Mouse (Mus musculus): Measurements from ENCODE around the gene Cflar. TPM values are rescaled to one million over a fixed set of nuclear protein-coding genes. Genes with fewer than 3 reads are reported as not detected.
A peak's percentile ranks its signal among the peaks of the same experiment; 100 is the strongest.

Cflar gene
- polyA plus RNA-seq, 1 experiment from 2014 or later, result 41.2 TPM

GRCm38 (mm10) chr1:58713893-58714231, 2.6 kb downstream of the Cflar start:
- ATAC-seq (ENCODE audit: insufficient number of reproducible peaks, low FRiP score, low TSS enrichment, low read depth), result no peak
- H3K4me2 ChIP-seq, result peak overlapping the region; percentile 45
- 23% methylated on average over 4 of the region's 4 CpGs for WGBS
- H3K9ac ChIP-seq, result peak overlapping the region; percentile 63
- H3K27ac ChIP-seq, result peak overlapping the region; percentile 97
- H3K4me3 ChIP-seq, result peak overlapping the region; percentile 64
- no peaks in the 10 kb centered on the region for H3K9me3 ChIP-seq
- H3K4me1 ChIP-seq, result peaks cover 28% of the 10 kb centered on the region
- peaks cover 23% of the 10 kb centered on the region; the same call in 1 of the 2 replicates for H3K36me3 ChIP-seq
- no peaks in the 10 kb centered on the region for H3K27me3 ChIP-seq

DNA sequence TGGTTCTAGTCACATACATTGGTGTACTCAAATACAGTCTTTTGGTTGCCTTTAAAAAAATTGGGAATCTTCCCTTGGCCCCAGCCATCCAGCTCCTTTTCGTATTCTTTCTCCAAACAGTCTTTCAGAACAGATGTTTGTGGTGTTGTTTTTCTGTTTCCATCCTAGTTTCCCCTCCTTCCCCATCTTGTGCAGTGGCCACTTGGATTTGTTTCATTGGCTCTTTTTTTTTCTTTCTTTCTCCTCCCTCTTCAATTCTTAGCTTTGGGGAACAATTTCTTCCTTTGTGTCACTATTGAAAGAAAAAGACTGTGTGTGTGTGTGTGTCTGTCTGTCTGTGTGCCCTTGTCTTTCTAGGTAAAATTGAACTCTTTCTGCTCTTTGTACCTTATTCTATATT, 3.1 kb downstream of the Cflar start:
- peak overlapping the region; percentile 45 for H3K4me2 ChIP-seq
- 29% methylated on average over 1 of the region's 1 CpGs for WGBS
- H3K36me3 ChIP-seq, result peaks cover 25% of the 10 kb centered on the region; the same call in 1 of the 2 replicates
- H3K27me3 ChIP-seq, result no peaks in the 10 kb centered on the region
- H3K4me3 ChIP-seq, result peak overlapping the region; percentile 64
- H3K9me3 ChIP-seq, result no peaks in the 10 kb centered on the region
- H3K9ac ChIP-seq, result peak overlapping the region; percentile 63; the same call in 1 of the 2 replicates
- no peak for ATAC-seq (ENCODE audit: insufficient number of reproducible peaks, low FRiP score, low TSS enrichment, low read depth)
- H3K27ac ChIP-seq, result peak overlapping the region; percentile 97
- peaks cover 28% of the 10 kb centered on the region for H3K4me1 ChIP-seq

DNA sequence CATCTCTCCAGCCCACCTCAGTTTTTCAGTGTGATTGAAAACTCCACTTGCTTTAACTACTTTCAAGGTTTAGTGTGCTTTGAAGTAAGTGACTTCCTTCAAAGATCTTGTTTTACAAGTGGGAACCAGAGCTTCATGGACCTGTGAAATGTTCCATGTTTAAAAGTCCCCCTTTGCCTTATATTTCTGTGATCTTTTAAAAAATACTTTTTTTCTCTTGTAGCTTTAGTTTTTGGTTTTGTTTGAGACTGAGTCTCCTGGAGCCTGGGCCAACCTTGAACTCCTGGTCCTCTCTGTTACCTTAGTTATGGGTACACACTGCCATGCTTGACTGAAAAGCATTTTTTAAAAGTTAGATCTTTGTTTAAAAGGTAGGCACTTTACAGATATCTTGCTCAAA, 4.2 kb downstream of the Cflar start:
- ATAC-seq (ENCODE audit: insufficient number of reproducible peaks, low FRiP score, low TSS enrichment, low read depth), result no peak
- H3K36me3 ChIP-seq, result peaks cover 34% of the 10 kb centered on the region; the same call in 1 of the 2 replicates
- H3K27me3 ChIP-seq, result no peaks in the 10 kb centered on the region
- peak overlapping the region; percentile 59 for H3K27ac ChIP-seq
- H3K9me3 ChIP-seq, result no peaks in the 10 kb centered on the region
- 0 out of 2 replicates have a peak overlapping the region, but pooled peaks have one; percentile 12 for H3K4me2 ChIP-seq
- H3K9ac ChIP-seq, result no peak overlapping the region
- H3K4me1 ChIP-seq, result peaks cover 32% of the 10 kb centered on the region
- no peak overlapping the region for H3K4me3 ChIP-seq

DNA sequence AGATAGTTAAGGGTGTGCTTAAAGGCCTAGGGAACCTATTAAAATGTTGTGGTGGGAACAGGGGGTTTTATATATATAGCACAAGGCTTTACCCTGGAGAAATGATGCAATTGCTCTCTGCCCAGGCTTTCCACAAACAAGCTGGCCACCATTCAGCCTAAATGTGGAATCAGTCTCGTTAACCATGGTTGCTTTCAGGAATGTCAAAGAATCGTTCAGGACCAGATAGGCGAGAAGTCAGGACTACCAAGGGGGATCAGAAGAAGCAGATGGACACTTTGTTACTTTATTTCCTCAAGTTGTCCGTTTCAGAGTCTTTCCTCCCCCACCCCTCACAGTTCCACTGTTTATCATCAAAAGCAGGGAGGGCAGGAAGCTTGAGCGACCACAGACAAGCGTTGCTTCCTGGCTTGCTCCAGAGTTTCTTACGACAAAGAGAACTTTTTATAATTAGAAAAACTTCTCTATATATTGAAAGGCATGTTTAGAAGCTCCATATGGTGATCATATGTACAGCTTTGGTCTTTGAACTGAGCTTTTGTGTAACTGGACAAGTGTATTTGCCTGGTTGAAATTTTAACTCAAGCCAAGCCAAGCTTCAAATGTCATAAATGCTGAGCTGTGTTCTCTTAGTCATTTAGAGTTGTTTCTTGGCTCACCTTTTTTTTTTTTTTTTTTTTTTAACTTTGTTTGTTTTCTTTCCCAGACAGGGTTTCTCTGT, 5.0 kb downstream of the Cflar start:
- H3K4me1 ChIP-seq, result peaks cover 28% of the 10 kb centered on the region
- no peak overlapping the region for H3K9ac ChIP-seq
- H3K9me3 ChIP-seq, result no peaks in the 10 kb centered on the region
- 0 out of 2 replicates have a peak overlapping the region, but pooled peaks have one; percentile 17 for H3K4me2 ChIP-seq
- peak overlapping the region; percentile 59 for H3K27ac ChIP-seq
- H3K4me3 ChIP-seq, result no peak overlapping the region
- 33% methylated on average over 7 of the region's 7 CpGs for WGBS
- ATAC-seq (ENCODE audit: insufficient number of reproducible peaks, low FRiP score, low TSS enrichment, low read depth), result no peak
- H3K36me3 ChIP-seq, result peaks cover 34% of the 10 kb centered on the region; the same call in 1 of the 2 replicates
- no peaks in the 10 kb centered on the region for H3K27me3 ChIP-seq

- H3K4me1 ChIP-seq, result peaks cover 28% of the 10 kb centered on the region
- H3K27me3 ChIP-seq, result no peaks in the 10 kb centered on the region
- no peak overlapping the region for H3K4me2 ChIP-seq
- 89% methylated on average over 4 of the region's 4 CpGs for WGBS
- no peak for ATAC-seq (ENCODE audit: insufficient number of reproducible peaks, low FRiP score, low TSS enrichment, low read depth)
- no peak overlapping the region for H3K9ac ChIP-seq
- no peak overlapping the region for H3K27ac ChIP-seq
- no peaks in the 10 kb centered on the region for H3K9me3 ChIP-seq
- H3K36me3 ChIP-seq, result peaks cover 34% of the 10 kb centered on the region; the same call in 1 of the 2 replicates
- no peak overlapping the region for H3K4me3 ChIP-seq
These were observed 5.5 kb downstream of the Cflar start for GRCm38 (mm10) chr1:58716883-58717220.

GRCm38 (mm10) chr1:58717589-58718270, 6.4 kb downstream of the Cflar start:
- Histone ChIP-seq H3K4me3 (no peak overlapping the region), H3K4me2 (no peak overlapping the region), H3K27me3 (no peaks in the 10 kb centered on the region), H3K36me3 (peaks cover 36% of the 10 kb centered on the region; the same call in 1 of the 2 replicates), H3K9me3 (no peaks in the 10 kb centered on the region), H3K4me1 (peaks cover 28% of the 10 kb centered on the region), H3K27ac (no peak overlapping the region), H3K9ac (no peak overlapping the region)
- 86% methylated on average over 8 of the region's 8 CpGs for WGBS
- ATAC-seq (ENCODE audit: insufficient number of reproducible peaks, low FRiP score, low TSS enrichment, low read depth), result no peak

- no peaks in the 10 kb centered on the region for H3K27me3 ChIP-seq
- peaks cover 28% of the 10 kb centered on the region for H3K4me1 ChIP-seq
- no peaks in the 10 kb centered on the region for H3K9me3 ChIP-seq
- H3K9ac ChIP-seq, result no peak overlapping the region
- H3K27ac ChIP-seq, result no peak overlapping the region
- 84% methylated on average over 7 of the region's 7 CpGs for WGBS
- no peak overlapping the region for H3K4me3 ChIP-seq
- H3K36me3 ChIP-seq, result peaks cover 37% of the 10 kb centered on the region; the same call in 1 of the 2 replicates
- no peak for ATAC-seq (ENCODE audit: insufficient number of reproducible peaks, low FRiP score, low TSS enrichment, low read depth)
- H3K4me2 ChIP-seq, result no peak overlapping the region
These were observed 8.1 kb downstream of the Cflar start for GRCm38 (mm10) chr1:58719356-58719945.

- Histone ChIP-seq H3K4me3 (no peak overlapping the region), H3K27ac (no peak overlapping the region), H3K4me2 (no peak overlapping the region), H3K4me1 (peaks cover 21% of the 10 kb centered on the region), H3K9me3 (no peaks in the 10 kb centered on the region), H3K27me3 (no peaks in the 10 kb centered on the region), H3K36me3 (peaks cover 34% of the 10 kb centered on the region; the same call in 1 of the 2 replicates), H3K9ac (no peak overlapping the region)
- 82% methylated on average over 8 of the region's 8 CpGs for WGBS
- ATAC-seq (ENCODE audit: insufficient number of reproducible peaks, low FRiP score, low TSS enrichment, low read depth), result no peak
These were observed 8.8 kb downstream of the Cflar start for GRCm38 (mm10) chr1:58720090-58720489.

DNA sequence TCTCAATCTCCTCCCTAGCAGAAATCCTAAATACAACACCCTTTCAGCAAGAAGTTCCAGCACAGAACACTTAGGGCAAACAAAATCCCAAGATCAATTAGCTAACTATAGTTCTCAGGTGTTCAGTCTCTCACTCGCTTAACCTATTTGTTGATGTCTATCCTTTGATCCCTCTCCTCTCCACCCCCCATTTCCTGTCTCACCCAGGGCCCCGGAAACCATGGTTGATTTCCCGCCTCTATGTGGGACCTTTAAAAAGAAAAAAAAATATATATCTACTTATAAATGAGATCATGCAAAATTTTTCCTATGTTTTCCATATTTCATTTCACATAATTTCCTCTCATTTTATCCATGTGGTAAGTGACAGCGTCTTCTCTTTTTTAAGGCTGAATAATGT, 9.7 kb downstream of the Cflar start:
- no peak for ATAC-seq (ENCODE audit: insufficient number of reproducible peaks, low FRiP score, low TSS enrichment, low read depth)
- no peak overlapping the region for H3K9ac ChIP-seq
- H3K9me3 ChIP-seq, result no peaks in the 10 kb centered on the region
- no peak overlapping the region for H3K4me3 ChIP-seq
- no peak overlapping the region for H3K27ac ChIP-seq
- H3K36me3 ChIP-seq, result peaks cover 31% of the 10 kb centered on the region; the same call in 1 of the 2 replicates
- WGBS, result 75% methylated on average over 4 of the region's 4 CpGs
- peaks cover 16% of the 10 kb centered on the region for H3K4me1 ChIP-seq
- no peak overlapping the region for H3K4me2 ChIP-seq
- H3K27me3 ChIP-seq, result no peaks in the 10 kb centered on the region

DNA sequence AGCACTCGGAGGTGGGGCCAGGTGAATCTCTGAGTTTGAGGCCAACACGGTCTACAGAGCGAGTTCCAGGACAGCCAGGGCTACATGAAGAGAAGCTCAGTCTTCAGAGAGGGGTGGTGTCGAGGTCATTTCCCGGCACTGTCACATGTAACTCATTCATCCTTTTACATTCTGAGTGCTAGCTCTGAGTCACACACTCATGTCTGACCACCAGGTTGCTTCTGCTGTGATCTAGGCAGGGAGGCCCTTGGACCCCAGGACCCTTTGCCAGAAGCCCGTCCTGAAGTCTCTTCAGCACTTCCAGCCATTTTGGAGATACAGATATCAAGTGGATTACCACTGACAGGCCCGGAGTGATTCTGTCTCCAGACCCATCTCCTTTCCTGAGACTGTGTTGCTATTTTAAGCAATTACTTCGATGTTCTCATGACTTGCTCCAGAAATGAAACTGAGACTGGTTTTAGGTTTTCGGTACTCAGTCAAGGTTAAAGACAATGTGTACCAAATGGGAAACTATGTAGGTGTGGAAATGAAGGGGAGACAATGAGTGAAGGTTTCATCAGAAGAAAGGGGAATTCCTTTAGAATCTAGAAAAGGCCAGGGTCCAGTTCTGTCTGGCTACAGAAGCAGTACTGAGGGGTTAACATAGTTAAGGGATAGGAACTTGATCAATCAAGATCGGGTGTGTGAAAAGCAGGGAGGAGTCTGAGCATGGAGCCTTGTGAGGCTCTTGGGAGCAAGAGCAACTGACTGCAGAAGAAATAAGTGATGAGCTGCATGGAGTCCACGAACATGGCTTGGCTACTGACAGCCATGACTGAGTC, 11.0 kb downstream of the Cflar start:
- Histone ChIP-seq H3K4me1 (peaks cover 13% of the 10 kb centered on the region), H3K27ac (no peak overlapping the region), H3K9ac (no peak overlapping the region), H3K4me2 (no peak overlapping the region), H3K27me3 (no peaks in the 10 kb centered on the region), H3K36me3 (peaks cover 29% of the 10 kb centered on the region), H3K4me3 (no peak overlapping the region), H3K9me3 (no peaks in the 10 kb centered on the region)
- WGBS, result 83% methylated on average over 11 of the region's 11 CpGs
- no peak for ATAC-seq (ENCODE audit: insufficient number of reproducible peaks, low FRiP score, low TSS enrichment, low read depth)

DNA sequence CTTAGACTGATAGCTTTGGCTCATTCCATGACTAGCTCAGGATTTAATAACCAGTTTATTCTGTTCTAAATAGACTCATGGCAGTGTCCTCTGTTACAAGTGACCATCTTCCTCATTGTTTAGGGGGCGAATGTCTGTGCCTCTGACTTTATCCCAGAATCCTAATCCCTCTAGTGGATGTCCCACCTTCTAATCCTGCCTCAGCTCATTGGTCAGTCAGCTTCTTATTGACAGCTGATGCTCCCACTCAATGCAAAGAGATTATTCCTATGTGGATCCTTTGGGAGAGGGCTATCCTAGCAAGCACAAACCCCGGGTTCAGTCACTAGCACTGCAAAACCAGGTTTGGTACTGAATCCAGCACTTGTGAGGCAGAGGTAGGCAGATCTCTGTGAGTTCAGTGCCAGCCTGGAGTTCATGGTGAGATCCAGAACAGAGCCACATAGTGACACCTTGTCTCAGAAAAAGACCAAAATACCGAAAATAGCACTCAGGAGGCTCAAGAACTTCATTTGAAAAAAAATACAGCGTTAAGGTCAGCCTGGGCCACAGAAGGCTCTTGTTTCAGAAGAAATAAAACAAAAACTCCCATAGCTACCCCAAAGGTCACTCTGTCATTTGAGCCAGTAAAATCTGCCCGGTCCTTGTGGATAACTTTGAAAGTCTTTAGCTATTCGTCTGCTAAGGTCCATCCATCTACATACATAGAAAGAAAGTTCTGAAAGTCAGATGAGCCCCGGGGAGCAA, 11.9 kb downstream of the Cflar start:
- Histone ChIP-seq H3K9me3 (no peaks in the 10 kb centered on the region), H3K4me2 (no peak overlapping the region), H3K4me3 (no peak overlapping the region), H3K9ac (no peak overlapping the region), H3K27ac (no peak overlapping the region), H3K36me3 (peaks cover 32% of the 10 kb centered on the region), H3K27me3 (no peaks in the 10 kb centered on the region), H3K4me1 (peaks cover 13% of the 10 kb centered on the region)
- ATAC-seq (ENCODE audit: insufficient number of reproducible peaks, low FRiP score, low TSS enrichment, low read depth), result no peak
- WGBS, result 63% methylated on average over 7 of the region's 7 CpGs

All from limb, embryonic 15.5 days (tissue).